Mouse (Mus musculus) erythroid progenitor cell, adult 5-6 weeks (primary cell): ENCODE data around the gene Camkk2. TPM values are rescaled to one million over a fixed set of nuclear protein-coding genes. Genes with fewer than 3 reads are reported as not detected.

Source experiments
- ATAC-seq: replicated peaks from 2 replicates; pipeline ENCODE4 v1.8.0; 2016; ENCODE audit warnings: moderate number of reproducible peaks, mild to moderate bottlenecking, moderate TSS enrichment, inconsistent platforms; ENCODE audit not compliant: poor library complexity, low FRiP score, severe bottlenecking
- total RNA-seq, 2 experiments: library from RNA; stranded (forward) in 1 of 2; stranded (reverse) in 1 of 2; fragments of 150-400 nt in 1 of 2; fragments of 186-747, 209-891 nt in 1 of 2; gene quantifications; 2 replicates each; pipeline versions ENCODE4 v1.2.3 to v1.2.4; 2015 to 2017; ENCODE audit warnings: low replicate concordance in 2 of 2

The Camkk2 gene
- total RNA-seq, 2 experiments from 2014 or later, result 23.9 to 27.9 TPM

DNA sequence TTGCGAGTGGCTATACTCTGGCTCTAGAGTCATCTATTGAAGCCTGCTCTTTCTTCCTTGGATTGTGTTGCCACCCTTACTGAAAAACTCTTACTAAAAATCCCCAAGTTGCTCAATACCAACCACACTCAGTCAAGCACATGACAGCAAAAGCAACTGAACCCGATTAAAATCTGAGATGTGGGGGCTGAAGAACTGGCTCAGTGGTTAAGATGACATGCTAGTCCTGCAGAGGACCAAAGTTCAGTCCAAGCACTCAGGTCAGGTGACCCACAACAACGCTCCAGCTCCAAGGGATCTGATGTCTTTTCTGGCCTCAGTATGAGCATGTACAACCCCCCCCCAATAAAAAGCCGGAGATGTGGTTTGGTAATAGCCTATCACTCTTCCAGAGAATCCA lies 74.6 kb downstream of the Camkk2 start:
- no peak for ATAC-seq

GRCm38 (mm10) chr5:122703574-122703973 lies 75.6 kb downstream of the Camkk2 start:
- no peak for ATAC-seq

GRCm38 (mm10) chr5:122702156-122702555 lies 77.1 kb downstream of the Camkk2 start:
- ATAC-seq, result no peak

- ATAC-seq, result peak; percentile 69
Observed at GRCm38 (mm10) chr5:122700837-122701212, 78.4 kb downstream of the Camkk2 start.

- peak; percentile 70 for ATAC-seq
Observed at GRCm38 (mm10) chr5:122700109-122700836, 78.9 kb downstream of the Camkk2 start.

DNA sequence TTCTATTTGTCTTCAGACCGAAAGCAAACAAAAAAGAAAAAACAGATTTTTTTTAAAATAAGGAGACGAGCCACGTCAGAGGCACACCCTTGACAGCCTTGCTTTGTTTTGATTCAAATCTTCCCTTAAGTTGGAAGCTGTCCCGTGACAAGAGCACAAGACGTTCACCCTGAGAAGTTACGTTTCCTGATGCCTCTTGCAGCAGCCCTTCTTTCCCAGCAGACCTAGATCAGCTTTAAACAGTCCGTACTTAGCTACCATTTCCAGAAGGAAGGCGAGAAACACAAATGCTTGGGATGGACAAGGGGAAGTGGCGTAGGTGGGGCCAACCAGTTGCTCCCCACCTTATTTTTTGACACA lies 80.5 kb downstream of the Camkk2 start:
- ATAC-seq, result no peak

DNA sequence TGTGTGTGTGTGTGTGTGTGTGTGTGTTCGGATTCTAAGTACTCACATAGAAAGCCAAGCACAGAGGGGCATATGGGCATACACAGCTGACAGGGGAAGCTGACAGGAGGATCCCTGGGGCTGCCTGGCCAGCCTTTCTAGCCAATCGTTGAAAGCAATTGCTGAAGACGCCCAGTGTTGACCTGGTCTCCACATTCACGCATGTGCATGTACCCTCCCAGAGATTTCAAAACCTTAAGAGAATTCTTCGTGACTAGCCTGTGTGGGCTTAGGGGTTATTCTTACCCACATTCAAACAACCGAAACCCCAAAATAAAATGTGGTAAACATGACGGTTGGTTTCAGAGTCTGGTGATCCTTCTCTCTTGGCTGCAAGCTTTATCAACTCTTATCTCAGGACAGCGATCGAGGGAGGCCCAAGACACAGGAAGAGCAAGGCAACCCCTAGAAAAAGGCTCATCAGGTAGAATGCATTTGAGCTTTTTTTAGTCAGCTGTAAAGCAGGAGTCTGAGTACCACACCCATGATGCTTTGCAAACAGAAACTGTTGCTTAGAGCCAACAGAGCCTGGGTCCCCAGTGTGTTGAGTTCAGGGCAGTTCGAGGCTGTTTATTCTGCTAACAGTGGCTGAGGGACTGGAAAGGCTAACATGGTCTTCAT lies 81.0 kb downstream of the Camkk2 start:
- no peak for ATAC-seq

GRCm38 (mm10) chr5:122695516-122695915 lies 83.7 kb downstream of the Camkk2 start:
- no peak for ATAC-seq

- no peak for ATAC-seq
Observed at GRCm38 (mm10) chr5:122693431-122694207, 85.6 kb downstream of the Camkk2 start.

GRCm38 (mm10) chr5:122690486-122690885 lies 88.7 kb downstream of the Camkk2 start:
- ATAC-seq, result no peak

GRCm38 (mm10) chr5:122689153-122689552 lies 90.1 kb downstream of the Camkk2 start:
- no peak for ATAC-seq

DNA sequence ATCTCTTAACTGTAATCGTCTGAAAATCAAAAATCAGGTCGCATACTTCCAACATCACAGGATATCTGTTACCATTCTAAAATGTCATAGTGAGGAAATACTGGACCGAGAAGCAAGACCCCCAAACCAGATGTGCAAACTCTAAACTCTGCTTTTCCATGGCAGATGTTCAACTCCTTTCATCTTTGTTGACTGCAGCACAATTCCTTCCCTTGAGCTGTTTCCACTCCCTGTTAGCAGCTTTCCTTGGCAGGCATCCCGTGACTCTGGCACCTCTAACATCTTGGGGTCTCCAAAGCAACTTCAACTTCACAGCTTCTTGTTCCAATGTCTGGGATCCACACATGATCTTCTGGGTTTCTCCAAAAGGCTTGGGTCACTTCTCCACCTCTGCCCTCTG lies 91.8 kb downstream of the Camkk2 start:
- no peak for ATAC-seq

GRCm38 (mm10) chr5:122683926-122684325 lies 95.3 kb downstream of the Camkk2 start:
- ATAC-seq, result no peak

GRCm38 (mm10) chr5:122681276-122681675 lies 97.9 kb downstream of the Camkk2 start:
- no peak for ATAC-seq

Other genes with a start within 250 kb of the Camkk2 start
- not detected in 2 replicates for gene Ift81, start 164.9 kb downstream of the Camkk2 start, total RNA-seq (2015; ENCODE audit: low replicate concordance)
- 0.39 TPM in 1 of 2 replicates, not detected in the other for gene Ift81, start 164.9 kb downstream of the Camkk2 start, total RNA-seq (2017; ENCODE audit: low replicate concordance)
- 5.4 and 8.3 TPM in 2 replicates for gene P2rx7, start 135.5 kb downstream of the Camkk2 start, total RNA-seq (2015; ENCODE audit: low replicate concordance)
- 0.23 and 1.2 TPM in 2 replicates for gene P2rx7, start 135.5 kb downstream of the Camkk2 start, total RNA-seq (2017; ENCODE audit: low replicate concordance)
- gene P2rx4, start 71.9 kb downstream of the Camkk2 start, total RNA-seq (2015; ENCODE audit: low replicate concordance), result 8.4 and 20.5 TPM in 2 replicates
- 4.6 and 5.1 TPM in 2 replicates for gene P2rx4, start 71.9 kb downstream of the Camkk2 start, total RNA-seq (2017; ENCODE audit: low replicate concordance)
- 195 and 227 TPM in 2 replicates for gene Anapc5, start 41.9 kb upstream of the Camkk2 start, total RNA-seq (2015; ENCODE audit: low replicate concordance)
- 271 and 364 TPM in 2 replicates for gene Anapc5, start 41.9 kb upstream of the Camkk2 start, total RNA-seq (2017; ENCODE audit: low replicate concordance)
- gene Rnf34, start 70.6 kb upstream of the Camkk2 start, total RNA-seq (2015; ENCODE audit: low replicate concordance), result 5.8 and 29.3 TPM in 2 replicates
- gene Rnf34, start 70.6 kb upstream of the Camkk2 start, total RNA-seq (2017; ENCODE audit: low replicate concordance), result 7.6 and 10.4 TPM in 2 replicates
- 7.5 and 13.0 TPM in 2 replicates for gene Kdm2b, start 210.4 kb upstream of the Camkk2 start, total RNA-seq (2015; ENCODE audit: low replicate concordance)
- gene Kdm2b, start 210.4 kb upstream of the Camkk2 start, total RNA-seq (2017; ENCODE audit: low replicate concordance), result 13.0 and 14.9 TPM in 2 replicates
- 5.0 and 24.3 TPM in 2 replicates for gene Orai1, start 235.7 kb upstream of the Camkk2 start, total RNA-seq (2015; ENCODE audit: low replicate concordance)
- 3.5 and 4.0 TPM in 2 replicates for gene Orai1, start 235.7 kb upstream of the Camkk2 start, total RNA-seq (2017; ENCODE audit: low replicate concordance)